Mouse (Mus musculus) forebrain, embryonic 15.5 days (tissue): ENCODE data around the gene B4galt5. TPM values are rescaled to one million over a fixed set of nuclear protein-coding genes. Genes with fewer than 3 reads are reported as not detected.

Experiments
- ATAC-seq: fragments of 200-750 bp; cut with Nextera tagmentation; replicated peaks from 2 replicates; pipeline ENCODE4 v1.8.0; 2017; ENCODE audit warnings: mild to moderate bottlenecking, moderate TSS enrichment, moderate library complexity
- H3K27ac ChIP-seq: fragments of 300-500 bp; sonication (generic); replicated peaks from 2 replicates; pipeline ENCODE4 v1.5.1; 2015; ENCODE audit warnings: mild to moderate bottlenecking, inconsistent platforms
- H3K27me3 ChIP-seq: fragments of 300-500 bp; sonication (generic); 2 replicates; pipeline ENCODE4 v1.6.1; 2015; ENCODE audit warnings: inconsistent platforms
- H3K36me3 ChIP-seq: fragments of 300-500 bp; sonication (generic); 2 replicates; pipeline ENCODE4 v1.6.1; 2015; ENCODE audit warnings: mild to moderate bottlenecking, inconsistent platforms
- H3K4me1 ChIP-seq: fragments of 300-500 bp; sonication (generic); 2 replicates; pipeline ENCODE4 v1.6.1; 2015; ENCODE audit warnings: inconsistent platforms
- H3K4me2 ChIP-seq: fragments of 300-500 bp; sonication (generic); replicated peaks from 2 replicates; pipeline ENCODE4 v1.6.1; 2015; ENCODE audit warnings: mild to moderate bottlenecking, inconsistent platforms
- H3K4me3 ChIP-seq: fragments of 300-500 bp; sonication (generic); 2 replicates; pipeline ENCODE4 v1.5.1; 2015; ENCODE audit warnings: mild to moderate bottlenecking, inconsistent platforms
- H3K9ac ChIP-seq: fragments of 300-500 bp; sonication (generic); replicated peaks from 2 replicates; pipeline ENCODE4 v1.6.1; 2015; ENCODE audit warnings: mild to moderate bottlenecking, inconsistent platforms
- H3K9me3 ChIP-seq: fragments of 300-500 bp; sonication (generic); 2 replicates; pipeline ENCODE4 v1.6.1; 2016; ENCODE audit warnings: inconsistent platforms
- WGBS: fragments of 180-500 bp; shearing (Covaris S2); methylation state at CpG from one replicate; pipeline ENCODE4 v1.1.7; 2015; ENCODE audit warnings: mixed read lengths; 5-methylcytosine and 5-hydroxymethylcytosine counted together
- polyA plus RNA-seq: library from polyadenylated mRNA; unstranded; fragments of >200 nt; fragmentation: Nextera tagmentation; extraction: Ambion mirVana; gene quantifications from 2 replicates; pipeline ENCODE4 v1.2.1, GENCODE M21; 2015

B4galt5 gene
- polyA plus RNA-seq, 1 experiment from 2014 or later, result 15.2 TPM

DNA sequence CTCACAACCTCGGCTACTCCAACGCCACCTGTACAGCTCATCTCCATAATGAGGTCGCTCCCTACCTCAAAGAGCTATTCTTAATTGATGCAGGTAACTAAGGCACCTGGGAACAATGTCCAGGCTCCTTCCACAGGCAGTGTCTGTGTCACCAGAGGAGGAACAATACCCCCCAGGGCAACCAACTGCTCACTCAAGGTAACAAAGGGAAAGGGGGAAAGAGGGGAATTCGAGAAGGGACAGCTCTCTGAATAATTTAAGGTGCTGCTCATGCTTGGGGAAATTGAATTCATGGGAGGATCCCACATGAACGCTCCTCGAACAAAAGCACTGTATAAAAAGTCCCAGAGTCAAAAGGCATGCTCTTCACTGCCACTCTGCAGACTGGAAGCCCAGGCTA is 6.1 kb downstream of the B4galt5 start:
- H3K4me1 ChIP-seq, result peaks cover 9% of the 10 kb centered on the region
- no peak overlapping the region for H3K27ac ChIP-seq
- H3K27me3 ChIP-seq, result no peaks in the 10 kb centered on the region
- H3K4me2 ChIP-seq, result no peak overlapping the region
- ATAC-seq, result no peak
- H3K9ac ChIP-seq, result no peak overlapping the region
- 49% methylated on average over 6 of the region's 6 CpGs for WGBS
- H3K4me3 ChIP-seq, result no peak overlapping the region
- no peaks in the 10 kb centered on the region for H3K9me3 ChIP-seq
- no peaks in the 10 kb centered on the region for H3K36me3 ChIP-seq

DNA sequence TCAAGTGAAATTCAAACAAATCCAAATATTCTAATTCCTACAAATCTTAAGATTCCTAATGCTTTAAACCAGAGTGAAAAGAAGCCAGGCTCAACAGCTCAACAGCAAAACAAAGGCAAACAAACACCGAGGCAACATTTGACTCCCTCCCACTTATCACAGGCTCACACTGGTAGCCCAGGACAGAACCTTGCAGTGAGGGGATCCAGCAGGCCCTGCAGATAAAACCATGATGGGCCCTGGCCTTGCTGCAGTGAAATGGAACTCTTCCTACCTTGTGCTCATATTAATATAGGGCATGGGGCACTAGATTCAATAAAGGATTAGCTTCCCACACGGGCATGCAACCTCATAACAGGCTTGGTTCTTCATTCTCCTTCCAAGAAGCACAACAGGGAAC is 11.4 kb downstream of the B4galt5 start:
- Histone ChIP-seq H3K27me3 (no peaks in the 10 kb centered on the region), H3K27ac (no peak overlapping the region), H3K36me3 (no peaks in the 10 kb centered on the region), H3K4me1 (peaks cover 23% of the 10 kb centered on the region), H3K4me2 (no peak overlapping the region), H3K9ac (no peak overlapping the region), H3K4me3 (no peak overlapping the region), H3K9me3 (no peaks in the 10 kb centered on the region)
- 58% methylated on average over 2 of the region's 2 CpGs for WGBS
- ATAC-seq, result no peak

DNA sequence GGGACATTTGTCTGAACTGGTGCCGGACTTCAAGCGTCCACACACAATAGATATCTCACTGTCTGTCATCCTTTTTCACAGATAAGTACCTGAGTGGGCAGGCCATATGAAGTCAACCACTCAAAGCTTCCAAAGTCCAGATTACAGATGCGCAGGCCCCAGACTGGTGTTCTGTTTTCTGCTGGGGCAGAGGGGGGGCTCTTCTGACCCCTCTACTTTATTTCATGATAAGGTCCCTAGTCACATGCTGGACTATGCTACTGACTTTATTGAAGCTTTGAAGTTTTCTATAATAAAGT is 11.8 kb downstream of the B4galt5 start:
- no peak overlapping the region for H3K9ac ChIP-seq
- peak overlapping the region; percentile 38 for H3K27ac ChIP-seq
- H3K4me1 ChIP-seq, result peaks cover 23% of the 10 kb centered on the region
- ATAC-seq, result no peak
- H3K27me3 ChIP-seq, result no peaks in the 10 kb centered on the region
- no peak overlapping the region for H3K4me3 ChIP-seq
- no peaks in the 10 kb centered on the region for H3K36me3 ChIP-seq
- no peak overlapping the region for H3K4me2 ChIP-seq
- H3K9me3 ChIP-seq, result no peaks in the 10 kb centered on the region
- WGBS, result 68% methylated on average over 3 of the region's 3 CpGs

DNA sequence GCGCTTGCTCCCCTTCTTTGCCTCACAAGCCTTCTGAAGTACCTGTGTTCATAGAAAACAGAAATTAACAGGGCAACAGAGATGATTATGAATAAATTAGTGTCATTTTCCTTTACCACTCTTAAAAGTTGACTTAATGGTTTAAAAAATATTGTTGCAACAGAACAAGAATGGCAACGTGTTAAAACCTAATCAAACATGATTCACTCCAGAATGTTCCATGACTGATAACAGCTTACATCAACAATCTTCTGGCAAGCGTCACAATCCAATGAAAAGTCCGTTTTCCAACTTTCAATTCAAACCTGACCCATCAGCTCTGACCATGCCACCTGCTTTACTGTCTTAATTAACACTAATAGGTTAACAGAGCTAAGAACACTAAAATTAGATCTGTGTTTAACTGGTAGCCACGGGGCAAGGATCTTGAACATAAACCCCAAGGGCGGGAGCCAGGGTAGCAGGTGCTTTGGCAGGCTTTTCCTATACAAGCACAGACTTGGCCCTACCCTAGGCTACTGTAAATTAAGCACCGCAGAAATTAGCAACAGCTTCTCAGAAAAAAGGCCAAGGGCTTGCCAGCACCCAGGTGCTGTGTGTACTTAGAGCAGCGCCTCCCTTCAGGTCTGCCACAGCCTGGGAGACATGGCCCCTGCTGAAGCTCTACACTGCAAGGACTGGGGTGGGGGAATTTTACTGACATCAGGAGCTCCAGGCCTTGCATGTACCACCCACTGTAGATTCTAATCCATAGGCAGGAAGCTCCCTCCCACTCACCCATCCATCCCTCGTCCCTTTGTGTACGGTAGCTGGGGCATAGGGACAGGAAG is 12.4 kb downstream of the B4galt5 start:
- Histone ChIP-seq H3K36me3 (no peaks in the 10 kb centered on the region), H3K27me3 (no peaks in the 10 kb centered on the region), H3K27ac (peak overlapping the region; percentile 38), H3K9me3 (no peaks in the 10 kb centered on the region), H3K4me3 (no peak overlapping the region), H3K4me1 (peaks cover 26% of the 10 kb centered on the region), H3K9ac (no peak overlapping the region; the same call in 1 of the 2 replicates), H3K4me2 (no peak overlapping the region)
- 57% methylated on average over 10 of the region's 10 CpGs for WGBS
- ATAC-seq, result peak; percentile 55; the same call in 1 of the 2 replicates

DNA sequence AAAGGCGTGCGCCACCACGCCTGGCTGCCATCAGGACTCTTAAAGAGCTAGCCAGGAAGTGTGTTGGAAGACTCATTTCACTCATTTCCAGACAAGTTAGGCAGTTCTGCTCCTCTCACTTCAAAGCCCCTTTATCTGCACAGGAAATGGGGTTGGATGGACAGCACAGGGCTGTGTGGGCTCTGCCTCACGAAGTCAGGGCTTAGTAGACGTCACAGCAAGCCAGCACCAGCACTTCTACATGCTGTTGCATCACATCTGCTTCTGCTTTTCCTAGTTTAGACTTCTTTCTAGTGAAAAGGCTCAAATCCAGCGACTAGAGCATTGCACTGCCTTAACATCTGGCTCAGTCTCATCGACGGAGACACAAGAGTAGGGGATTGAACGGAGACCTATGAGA is 13.9 kb downstream of the B4galt5 start:
- WGBS, result 89% methylated on average over 9 of the region's 9 CpGs
- Histone ChIP-seq H3K4me2 (no peak overlapping the region), H3K36me3 (no peaks in the 10 kb centered on the region), H3K9me3 (no peaks in the 10 kb centered on the region), H3K27me3 (no peaks in the 10 kb centered on the region), H3K9ac (no peak overlapping the region), H3K4me3 (no peak overlapping the region), H3K27ac (no peak overlapping the region), H3K4me1 (peaks cover 34% of the 10 kb centered on the region)
- no peak for ATAC-seq

DNA sequence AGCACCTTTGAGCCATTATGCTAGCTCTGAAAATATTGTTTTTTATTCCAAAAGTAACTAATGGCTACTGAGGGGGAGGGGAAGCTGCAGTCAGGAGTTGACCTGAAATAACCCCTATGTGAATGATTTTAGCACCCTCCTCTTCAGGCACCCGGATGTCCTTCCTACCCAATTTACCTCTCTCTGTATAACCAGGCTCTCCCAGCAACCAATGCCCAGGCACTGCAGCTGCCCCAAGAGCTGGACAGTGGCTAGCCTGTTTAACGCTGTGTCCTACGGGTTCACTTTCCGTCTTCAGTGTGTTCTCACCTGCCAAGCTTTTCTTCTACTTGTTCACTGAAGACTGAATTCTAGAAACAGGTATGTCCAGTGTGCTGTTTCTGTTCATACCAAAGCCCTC is 14.7 kb downstream of the B4galt5 start:
- H3K27me3 ChIP-seq, result no peaks in the 10 kb centered on the region
- no peak overlapping the region for H3K27ac ChIP-seq
- peaks cover 34% of the 10 kb centered on the region for H3K4me1 ChIP-seq
- H3K4me3 ChIP-seq, result no peak overlapping the region
- no peaks in the 10 kb centered on the region for H3K9me3 ChIP-seq
- H3K4me2 ChIP-seq, result no peak overlapping the region
- no peak for ATAC-seq
- no peaks in the 10 kb centered on the region for H3K36me3 ChIP-seq
- 92% methylated on average over 4 of the region's 4 CpGs for WGBS
- no peak overlapping the region for H3K9ac ChIP-seq

DNA sequence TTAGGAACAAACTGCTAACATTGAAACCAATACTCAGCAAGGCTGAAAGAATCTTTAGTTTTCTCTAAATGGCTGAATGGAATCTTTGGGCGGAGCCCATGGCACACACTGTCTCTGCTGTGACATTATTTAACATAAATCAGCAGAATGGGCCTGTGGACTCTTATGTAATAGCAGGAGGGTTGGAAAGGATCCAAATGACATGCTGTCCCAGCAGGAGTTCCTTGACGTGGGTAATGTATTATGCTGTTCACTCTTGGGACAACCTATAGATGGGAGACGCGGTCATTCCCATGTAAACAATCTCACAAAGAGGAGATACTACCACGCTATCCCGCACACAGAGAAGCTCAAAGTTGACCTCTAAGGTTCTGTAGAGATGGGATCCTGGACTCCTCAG is 15.5 kb downstream of the B4galt5 start:
- Histone ChIP-seq H3K4me2 (no peak overlapping the region), H3K4me3 (no peak overlapping the region), H3K4me1 (peaks cover 34% of the 10 kb centered on the region), H3K9me3 (no peaks in the 10 kb centered on the region), H3K36me3 (no peaks in the 10 kb centered on the region), H3K27ac (no peak overlapping the region), H3K9ac (no peak overlapping the region), H3K27me3 (no peaks in the 10 kb centered on the region)
- WGBS, result 78% methylated on average over 6 of the region's 6 CpGs
- ATAC-seq, result no peak

DNA sequence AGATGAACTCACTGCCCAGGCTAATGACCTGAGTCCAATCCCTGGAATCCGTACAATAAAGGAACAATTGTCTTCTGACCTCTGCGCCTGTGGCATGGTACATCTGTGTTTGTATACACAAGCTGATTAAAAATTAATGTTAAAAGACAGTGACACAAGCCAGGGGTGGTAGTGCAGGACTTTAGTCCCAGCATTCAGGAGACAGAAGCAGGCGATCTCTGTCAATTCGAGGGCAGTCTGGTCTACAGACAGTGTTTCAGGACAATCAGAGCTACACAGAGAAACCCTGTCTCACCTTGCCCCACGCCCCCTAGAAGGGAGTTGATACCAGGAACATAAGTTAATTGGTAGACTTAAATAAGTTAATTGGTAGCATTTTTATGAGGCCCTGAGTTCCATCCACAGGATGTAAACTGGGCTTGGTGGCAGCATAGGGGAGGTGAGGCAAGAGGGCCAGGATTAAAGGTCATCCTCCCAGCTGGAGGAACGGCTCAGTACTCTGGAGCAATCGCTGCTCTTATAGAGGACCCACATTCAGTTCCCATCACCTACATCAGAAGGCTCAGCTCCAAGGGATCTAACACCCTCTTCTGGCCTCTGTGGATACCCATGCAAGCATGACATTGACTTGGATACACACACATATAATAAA is 16.5 kb downstream of the B4galt5 start:
- Histone ChIP-seq H3K9me3 (no peaks in the 10 kb centered on the region), H3K4me3 (no peak overlapping the region), H3K27ac (no peak overlapping the region), H3K9ac (no peak overlapping the region), H3K4me1 (peaks cover 34% of the 10 kb centered on the region), H3K36me3 (no peaks in the 10 kb centered on the region), H3K4me2 (no peak overlapping the region), H3K27me3 (no peaks in the 10 kb centered on the region)
- ATAC-seq, result no peak
- 83% methylated on average over 7 of the region's 7 CpGs for WGBS

DNA sequence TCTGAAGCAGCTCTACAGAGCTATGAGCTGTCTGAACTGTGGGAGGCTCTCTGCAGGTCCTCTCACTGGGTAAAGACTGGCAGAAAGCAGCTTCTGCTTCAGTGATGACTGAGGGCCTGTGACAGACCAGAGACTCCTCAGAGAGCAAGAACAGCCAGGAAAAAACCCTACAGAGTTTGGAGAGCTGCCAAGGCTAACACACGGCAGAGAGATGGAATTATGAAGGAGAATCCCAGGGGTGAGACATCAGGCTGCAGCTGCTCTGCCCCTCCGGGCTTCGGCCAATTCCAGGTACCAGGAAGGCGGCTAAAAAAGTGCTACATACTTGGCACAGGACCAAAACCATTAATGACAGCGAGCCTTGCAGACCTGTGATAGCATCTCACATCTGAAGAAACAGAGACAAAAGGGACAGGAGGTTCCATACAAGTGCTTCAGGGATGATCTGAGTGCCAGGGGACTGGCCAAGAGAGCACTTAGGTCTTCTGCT is 17.5 kb downstream of the B4galt5 start:
- H3K9me3 ChIP-seq, result no peaks in the 10 kb centered on the region
- no peak overlapping the region for H3K4me3 ChIP-seq
- H3K9ac ChIP-seq, result no peak overlapping the region
- no peak overlapping the region for H3K4me2 ChIP-seq
- H3K36me3 ChIP-seq, result no peaks in the 10 kb centered on the region
- H3K27me3 ChIP-seq, result no peaks in the 10 kb centered on the region
- H3K4me1 ChIP-seq, result peaks cover 29% of the 10 kb centered on the region
- 0 out of 2 replicates have a peak, but pooled peaks have one; percentile 48 for ATAC-seq
- WGBS, result 25% methylated on average over 5 of the region's 5 CpGs
- H3K27ac ChIP-seq, result peak overlapping the region; percentile 33; the same call in 1 of the 2 replicates

DNA sequence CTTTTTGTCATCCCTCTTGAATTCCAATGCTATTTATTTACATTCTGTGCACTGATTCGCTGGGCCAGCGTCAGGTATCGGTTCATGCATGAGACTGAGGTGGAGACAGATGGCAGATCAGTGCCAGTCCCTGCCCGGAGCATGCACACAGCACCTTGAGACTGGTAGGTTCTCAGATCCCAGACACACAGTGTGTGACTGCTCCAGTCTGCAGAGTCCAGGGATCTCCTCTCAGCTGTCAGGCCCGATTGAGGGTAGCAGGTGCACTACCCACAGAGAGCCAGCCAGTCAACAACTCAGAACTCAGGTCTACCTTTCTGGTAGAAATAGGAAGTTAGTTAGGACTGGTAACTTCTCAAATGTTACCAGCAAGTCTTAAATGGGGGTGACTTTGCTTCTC is 18.4 kb downstream of the B4galt5 start:
- 76% methylated on average over 5 of the region's 5 CpGs for WGBS
- H3K9me3 ChIP-seq, result no peaks in the 10 kb centered on the region
- H3K4me2 ChIP-seq, result no peak overlapping the region
- no peak overlapping the region for H3K27ac ChIP-seq
- no peaks in the 10 kb centered on the region for H3K27me3 ChIP-seq
- no peak overlapping the region for H3K9ac ChIP-seq
- peaks cover 21% of the 10 kb centered on the region for H3K4me1 ChIP-seq
- H3K4me3 ChIP-seq, result no peak overlapping the region
- no peaks in the 10 kb centered on the region for H3K36me3 ChIP-seq
- no peak for ATAC-seq

DNA sequence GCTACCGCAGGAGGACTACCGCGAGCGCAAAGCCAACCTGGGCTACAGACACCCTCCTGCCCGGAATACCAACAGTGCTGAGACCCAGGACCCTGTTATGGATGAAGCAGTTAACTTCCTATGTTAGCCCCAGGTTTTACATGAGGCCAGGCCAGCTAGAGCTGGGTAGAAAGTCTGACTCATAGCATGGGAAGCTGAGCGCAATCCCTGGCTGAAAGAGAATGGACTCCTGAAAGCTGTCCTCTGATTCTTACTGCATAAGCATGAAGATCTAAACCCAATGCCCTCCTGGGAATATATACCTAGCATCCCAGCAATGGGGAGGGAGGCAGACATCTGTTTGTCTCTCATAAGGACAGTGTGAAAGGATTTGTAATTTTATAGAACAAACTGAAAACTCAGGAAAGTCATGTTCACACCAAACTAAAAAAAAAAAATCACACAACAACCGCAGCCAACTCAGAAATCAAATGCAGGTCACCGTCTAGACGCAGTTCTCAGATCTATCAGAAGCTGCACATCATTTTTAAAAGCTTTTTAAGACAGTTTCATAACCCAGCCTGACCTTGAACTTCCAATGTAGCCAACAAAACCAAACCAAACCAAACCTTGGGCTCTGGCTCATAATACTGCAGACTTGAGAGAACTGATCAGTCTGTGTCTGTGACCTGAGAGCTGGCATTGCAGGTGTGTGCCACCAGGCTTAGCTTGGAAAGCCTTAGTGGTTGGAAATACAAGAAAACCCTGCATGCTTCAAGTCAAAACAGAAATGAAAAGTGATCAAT is 19.3 kb downstream of the B4galt5 start:
- no peak for ATAC-seq
- H3K4me3 ChIP-seq, result no peak overlapping the region
- H3K36me3 ChIP-seq, result no peaks in the 10 kb centered on the region
- H3K27me3 ChIP-seq, result no peaks in the 10 kb centered on the region
- H3K4me1 ChIP-seq, result peaks cover 22% of the 10 kb centered on the region
- no peak overlapping the region for H3K27ac ChIP-seq
- no peak overlapping the region for H3K9ac ChIP-seq
- WGBS, result 94% methylated on average over 9 of the region's 9 CpGs
- no peak overlapping the region for H3K4me2 ChIP-seq
- no peaks in the 10 kb centered on the region for H3K9me3 ChIP-seq

DNA sequence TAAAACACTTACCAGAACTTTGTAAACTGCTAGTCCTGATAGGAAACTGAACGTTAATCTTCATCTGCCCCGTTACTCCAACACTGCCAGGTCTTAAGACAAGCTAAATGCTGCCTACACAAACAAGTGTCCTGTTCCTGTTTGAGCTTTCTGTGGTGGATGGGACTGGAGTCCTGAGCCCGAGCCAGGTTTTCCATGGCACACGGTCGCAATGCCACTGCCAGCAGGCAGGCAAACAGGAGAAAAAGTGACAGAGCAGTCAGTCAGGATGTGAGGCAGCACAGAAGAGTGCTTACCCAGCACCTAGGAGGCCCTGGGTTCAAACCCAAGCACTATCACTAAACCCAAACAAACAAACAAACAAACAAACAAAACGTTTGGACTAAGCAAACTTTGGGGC is 20.6 kb downstream of the B4galt5 start:
- Histone ChIP-seq H3K36me3 (no peaks in the 10 kb centered on the region), H3K27ac (no peak overlapping the region), H3K27me3 (no peaks in the 10 kb centered on the region), H3K4me2 (no peak overlapping the region), H3K4me1 (peaks cover 25% of the 10 kb centered on the region), H3K9me3 (no peaks in the 10 kb centered on the region), H3K4me3 (no peak overlapping the region), H3K9ac (no peak overlapping the region)
- no peak for ATAC-seq
- WGBS, result 85% methylated on average over 6 of the region's 6 CpGs
